Mouse (Mus musculus) G1E (cell line): Measurements from ENCODE around the gene Eps8l3.

Experiments used
- CTCF ChIP-seq: IDR thresholded peaks from 2 replicates; pipeline ENCODE4 v1.5.1; 2012; ENCODE audit warnings: low read depth, low read length, inconsistent platforms, mixed read lengths
- TAL1 ChIP-seq: conservative IDR thresholded peaks from 2 replicates; pipeline ENCODE4 v1.6.1; 2012; ENCODE audit warnings: low read depth, low read length, inconsistent platforms, mixed read lengths

DNA sequence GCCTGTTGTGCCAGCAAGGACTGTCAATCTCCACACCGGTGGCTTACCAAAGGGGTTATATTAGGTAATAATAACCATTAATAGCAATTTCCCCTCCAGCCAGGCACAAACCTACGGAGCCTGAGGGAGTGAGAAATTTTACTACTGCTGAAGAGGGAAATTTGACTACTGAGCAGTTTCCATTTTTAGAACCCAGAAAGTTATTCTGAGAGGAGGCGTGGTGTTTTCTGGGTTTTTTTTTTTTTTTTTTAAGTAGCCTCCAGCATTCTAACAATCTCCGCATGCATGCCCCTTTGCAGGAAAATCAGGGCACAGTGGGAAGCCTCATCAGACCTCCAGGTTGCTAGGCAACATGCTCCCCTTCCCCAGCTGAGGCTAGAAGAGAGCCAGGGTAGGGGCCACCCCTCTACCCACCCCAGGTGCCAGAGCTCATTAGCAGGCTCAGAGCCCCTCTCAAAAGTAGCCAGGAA is 43.1 kb upstream of the Eps8l3 start:
- no peak for TF ChIP-seq CTCF
- TF ChIP-seq TAL1: no peak
